8 mouse cellular contexts compared by ENCODE assay signal in the genomic region with DNA sequence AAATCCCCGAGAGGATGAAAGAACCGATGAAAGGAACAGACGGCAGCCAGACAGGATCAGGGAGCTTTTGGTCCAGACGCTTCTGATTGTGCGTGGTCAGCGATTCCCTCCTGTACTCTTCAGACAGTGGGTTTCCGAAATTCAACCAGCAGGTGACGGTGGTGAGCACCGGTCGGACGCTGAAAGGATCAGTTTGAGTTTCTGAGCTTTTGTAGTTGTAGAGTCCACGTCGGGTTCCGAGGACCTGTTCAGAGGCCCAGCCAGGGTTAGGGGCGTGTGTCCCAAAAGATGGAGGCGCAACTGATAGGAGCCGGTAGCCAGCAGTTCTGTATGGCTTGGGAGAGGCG. TPM values are rescaled to one million over a fixed set of nuclear protein-coding genes. Genes with fewer than 3 reads are reported as not detected.
DNase-seq lines count a peak whose midpoint lies in the region; ATAC-seq and TF ChIP-seq lines count a peak whose summit lies in the region.

No protein-coding gene starts in this region.

- H3K36me3 ChIP-seq in heart, embryonic 15.5 days: no peaks in the 10 kb centered on the region
- H3K36me3 ChIP-seq in macrophage (ENCODE audit: inconsistent target): no peaks in the 10 kb centered on the region
- H3K36me3 ChIP-seq in small intestine, adult 2 months (ENCODE audit: control insufficient read depth, insufficient read depth, low read length): no peaks in the 10 kb centered on the region

- H3K4me2 ChIP-seq in heart, embryonic 15.5 days: peak overlapping the region; percentile 80

- H3K27me3 ChIP-seq in heart, embryonic 15.5 days: no peaks in the 10 kb centered on the region; the same call in 1 of the 2 replicates
- no peaks in the 10 kb centered on the region for H3K27me3 ChIP-seq in small intestine, adult 2 months (ENCODE audit: control insufficient read depth, insufficient read depth, low read length)

- under 1% methylated on average over 18 of the region's 18 CpGs for WGBS in heart, embryonic 15.5 days
- WGBS in macrophage (ENCODE audit: missing documents): 0% methylated on average over 18 of the region's 18 CpGs
- WGBS in small intestine, adult 2 months: under 1% methylated on average over 18 of the region's 18 CpGs

- peak overlapping the region; percentile 64 for H3K4me3 ChIP-seq in heart, embryonic 15.5 days
- peak overlapping the region; percentile 69 for H3K4me3 ChIP-seq in macrophage (ENCODE audit: inconsistent target)
- H3K4me3 ChIP-seq in small intestine, adult 2 months (ENCODE audit: low read depth, low read length): peak overlapping the region; percentile 68

- no peak for TF ChIP-seq POLR2A in small intestine, adult 2 months (IDR thresholded peaks at IDR 0.05; ENCODE audit: low read depth, low read length)

- peak; percentile 85 for DNase-seq in embryo, embryonic 10 days (ENCODE audit: low spot score)
- DNase-seq in embryo, embryonic 9.5 days (ENCODE audit: extremely low spot score): no peak
- DNase-seq in ES-CJ7 (ENCODE audit: low read depth, low spot score): peak; percentile 78
- peak; percentile 63 to 77 for DNase-seq in cerebellum, postnatal 25 days
- peak; percentile 83 to 90 for DNase-seq in kidney, postnatal 4 days

- TF ChIP-seq CTCF in small intestine, adult 2 months (IDR thresholded peaks at IDR 0.05; ENCODE audit: extremely low read depth, insufficient read length, insufficient replicate concordance, low read depth, low read length): peak; percentile 77; the same call in 1 of the 2 replicates

- ATAC-seq in heart, embryonic 15.5 days (replicated peaks; ENCODE audit: insufficient number of reproducible peaks, insufficient read depth, low FRiP score, low read depth): peak; percentile 37

- no peaks in the 10 kb centered on the region for H3K9me3 ChIP-seq in heart, embryonic 15.5 days (replicated peaks)

- peak overlapping the region; percentile 92 for H3K27ac ChIP-seq in heart, embryonic 15.5 days
- peak overlapping the region; percentile 61 for H3K27ac ChIP-seq in macrophage
- H3K27ac ChIP-seq in small intestine, adult 2 months (ENCODE audit: insufficient read depth, low read depth, low read length): peak overlapping the region; percentile 75

- H3K4me1 ChIP-seq in heart, embryonic 15.5 days (replicated peaks): peaks cover 52% of the 10 kb centered on the region
- peaks cover 11% of the 10 kb centered on the region for H3K4me1 ChIP-seq in small intestine, adult 2 months (ENCODE audit: control insufficient read depth, insufficient read depth, insufficient read length, low read length)

- H3K79me2 ChIP-seq in macrophage (ENCODE audit: inconsistent target): peaks cover 16% of the 10 kb centered on the region

- H3K9ac ChIP-seq in heart, embryonic 15.5 days: peak overlapping the region; percentile 74

RNA-seq across cellular contexts. Expression of a gene that starts 0.7 kb away (rescaled TPM):
- polyA plus RNA-seq in heart, embryonic 15.5 days (2015; fragmentation: Nextera tagmentation; extraction: Ambion mirVana): 3.3 and 5.7 TPM in 2 replicates
- total RNA-seq in macrophage (2018; cell fraction: chromatin; rRNA removed): 1 to 10 TPM in 24 of 26 experiments, under 1 TPM in 2; 0.69 to 7.3 (median 3.2) TPM
- 1 to 10 TPM; 1.8 to 7.0 (median 4.1) TPM for total RNA-seq in macrophage (2018; cell fraction: cytosol; rRNA removed)
- total RNA-seq in macrophage (2018; cell fraction: nucleus; rRNA removed): 10 to 100 TPM in 1 of 26 experiments, 1 to 10 TPM in 25; 1.8 to 11.0 (median 4.7) TPM
- 4.3 to 5.6 TPM (median 5.5 TPM) in 3 replicates for polyA plus RNA-seq in macrophage (2018)
- polyA plus RNA-seq in small intestine, adult 2 months (2012; rRNA removed): 1.6 and 2.8 TPM in 2 replicates

RNA-seq across cellular contexts. Expression of a gene that starts 2.7 kb away (rescaled TPM):
- polyA plus RNA-seq in heart, embryonic 15.5 days (2015; fragmentation: Nextera tagmentation; extraction: Ambion mirVana): not detected in 2 replicates
- total RNA-seq in macrophage (2018; cell fraction: chromatin; rRNA removed): not detected
- not detected for total RNA-seq in macrophage (2018; cell fraction: cytosol; rRNA removed)
- not detected for total RNA-seq in macrophage (2018; cell fraction: nucleus; rRNA removed)
- polyA plus RNA-seq in macrophage (2018): not detected in 3 replicates
- polyA plus RNA-seq in small intestine, adult 2 months (2012; rRNA removed): not detected in 2 replicates

RNA-seq across cellular contexts. Expression of a gene that starts 14.9 kb away (rescaled TPM):
- polyA plus RNA-seq in heart, embryonic 15.5 days (2015; fragmentation: Nextera tagmentation; extraction: Ambion mirVana): 4.5 and 14.8 TPM in 2 replicates
- total RNA-seq in macrophage (2018; cell fraction: chromatin; rRNA removed): 1 to 10 TPM in 10 of 26 experiments, under 1 TPM in 13, not detected in 3; 0.33 to 4.7 (median 0.81) TPM
- 1 to 10 TPM in 2 of 26 experiments, under 1 TPM in 24; 0.06 to 1.1 (median 0.37) TPM for total RNA-seq in macrophage (2018; cell fraction: cytosol; rRNA removed)
- total RNA-seq in macrophage (2018; cell fraction: nucleus; rRNA removed): 1 to 10 TPM in 23 of 26 experiments, under 1 TPM in 3; 0.60 to 4.9 (median 2.6) TPM
- polyA plus RNA-seq in macrophage (2018): 0.54 to 0.68 TPM (median 0.62 TPM) in 3 replicates
- polyA plus RNA-seq in small intestine, adult 2 months (2012; rRNA removed): 7.3 and 11.6 TPM in 2 replicates

RNA-seq across cellular contexts. Expression of a gene that starts 20.3 kb away (rescaled TPM):
- 3.7 and 5.8 TPM in 2 replicates for polyA plus RNA-seq in heart, embryonic 15.5 days (2015; fragmentation: Nextera tagmentation; extraction: Ambion mirVana)
- total RNA-seq in macrophage (2018; cell fraction: chromatin; rRNA removed): 1 to 10 TPM in 2 of 26 experiments, under 1 TPM in 1, not detected in 23; 0.55 to 1.3 (median 1.2) TPM
- under 1 TPM in 8 of 26 experiments, not detected in 18; 0.05 to 0.19 (median 0.11) TPM for total RNA-seq in macrophage (2018; cell fraction: cytosol; rRNA removed)
- total RNA-seq in macrophage (2018; cell fraction: nucleus; rRNA removed): 1 to 10 TPM in 1 of 26 experiments, not detected in 25; 1.1 TPM
- not detected in 3 replicates for polyA plus RNA-seq in macrophage (2018)
- polyA plus RNA-seq in small intestine, adult 2 months (2012; rRNA removed): 1.8 and 2.6 TPM in 2 replicates

RNA-seq across cellular contexts. Expression of a gene that starts 20.4 kb away (rescaled TPM):
- polyA plus RNA-seq in heart, embryonic 15.5 days (2015; fragmentation: Nextera tagmentation; extraction: Ambion mirVana): 5.2 and 7.0 TPM in 2 replicates
- 100 to 1,000 TPM in 8 of 26 experiments, 10 to 100 TPM in 18; 15.8 to 173 (median 76.4) TPM for total RNA-seq in macrophage (2018; cell fraction: chromatin; rRNA removed)
- total RNA-seq in macrophage (2018; cell fraction: cytosol; rRNA removed): 10 to 100 TPM in 25 of 26 experiments, 1 to 10 TPM in 1; 6.2 to 23.8 (median 16.5) TPM
- 10 to 100 TPM; 14.3 to 66.7 (median 40.0) TPM for total RNA-seq in macrophage (2018; cell fraction: nucleus; rRNA removed)
- 14.9 to 19.2 TPM (median 15.6 TPM) in 3 replicates for polyA plus RNA-seq in macrophage (2018)
- polyA plus RNA-seq in small intestine, adult 2 months (2012; rRNA removed): 17.3 and 23.9 TPM in 2 replicates
